Mouse (Mus musculus) lung, adult 2 months (tissue): ENCODE data around the gene Il4i1.

Source experiments
- CTCF ChIP-seq: fragments of 200-500 bp; IDR thresholded peaks from 2 replicates; pipeline ENCODE4 v1.5.1; 2011; ENCODE audit warnings: mild to moderate bottlenecking, low read length, control low read depth; ENCODE audit not compliant: insufficient read depth
- POLR2A ChIP-seq: fragments of 200-500 bp; IDR thresholded peaks from 2 replicates; pipeline ENCODE4 v1.6.1; 2011; ENCODE audit warnings: low read depth, mild to moderate bottlenecking, control low read depth, low read length, borderline replicate concordance; ENCODE audit errors: extremely low read depth

DNA sequence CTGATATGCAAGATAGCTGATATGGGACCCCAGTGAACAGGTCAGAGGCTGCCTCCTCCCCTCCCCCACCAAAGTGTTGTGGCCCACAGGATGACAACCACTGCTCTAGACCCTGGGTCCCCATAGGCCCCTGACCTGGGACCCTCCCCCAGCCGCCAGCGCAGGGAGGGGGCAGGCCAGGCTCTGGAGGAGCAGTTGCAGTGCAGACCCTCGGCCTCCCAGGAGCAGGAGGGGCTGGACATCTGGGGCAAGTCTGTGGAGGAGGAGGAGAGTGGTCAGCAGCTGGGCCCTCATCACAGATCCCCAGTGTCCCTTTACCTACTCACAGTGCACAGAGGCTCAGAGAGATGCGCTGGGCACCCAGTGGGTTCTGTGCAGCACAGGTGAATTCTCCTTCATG is 26.1 kb upstream of the Il4i1 start:
- TF ChIP-seq POLR2A (no peak), CTCF (no peak)
